Mouse (Mus musculus) liver, embryonic 18 days (tissue): ENCODE results near the gene Gbgt1. TPM values are rescaled to one million over a fixed set of nuclear protein-coding genes. Genes with fewer than 3 reads are reported as not detected.

Experiments used
- polyA plus RNA-seq: library from polyadenylated mRNA; depleted of rRNA; stranded (reverse); fragments of >200 nt; gene quantifications from 2 replicates; pipeline ENCODE4 v1.2.3, GENCODE M21; 2012; rRNA removed

The Gbgt1 gene
- polyA plus RNA-seq = 0.73 and 0.84 TPM in 2 replicates

GRCm38 (mm10) chr2:28496671-28497070 is at the start of gene Gbgt1:
TSS of gene Gbgt1 (plus strand) at chr2:28496891.

GRCm38 (mm10) chr2:28465836-28466518 is 30.7 kb upstream of the Gbgt1 start, which contains the start of gene 1700007K13Rik:
TSS of gene 1700007K13Rik (minus strand) at chr2:28466332.

GRCm38 (mm10) chr2:28467860-28468485 is 28.7 kb upstream of the Gbgt1 start, which contains the start of gene Mrps2:
TSS of gene Mrps2 (plus strand) at chr2:28468066.

GRCm38 (mm10) chr2:28505795-28506194 is 9.1 kb downstream of the Gbgt1 start, which contains the start of gene Gm10134:
TSS of gene Gm10134 (plus strand) at chr2:28506095.

GRCm38 (mm10) chr2:28512798-28513401 is 16.2 kb downstream of the Gbgt1 start, which contains the start of gene Ralgds:
TSS of gene Ralgds (plus strand) at chr2:28513125.

Other genes with a start within 250 kb of the Gbgt1 start
- 0.20 and 0.29 TPM in 2 replicates for gene Ppp1r26, start 50.1 kb upstream of the Gbgt1 start, polyA plus RNA-seq
- gene 1700007K13Rik, start 30.6 kb upstream of the Gbgt1 start, polyA plus RNA-seq = 0.04 and 0.06 TPM in 2 replicates
- 23.6 and 25.0 TPM in 2 replicates for gene Mrps2, start 28.8 kb upstream of the Gbgt1 start, polyA plus RNA-seq
- 0.13 and 0.28 TPM in 2 replicates for gene Gm10134, start 9.2 kb downstream of the Gbgt1 start, polyA plus RNA-seq
- gene Ralgds, start 16.2 kb downstream of the Gbgt1 start, polyA plus RNA-seq = 2.6 TPM in 2 replicates
- gene Cel, start 66.5 kb downstream of the Gbgt1 start, polyA plus RNA-seq = 1.9 TPM in 1 of 2 replicates, not detected in the other
- 7.5 and 7.6 TPM in 2 replicates for gene Gtf3c5, start 86.9 kb downstream of the Gbgt1 start, polyA plus RNA-seq
- gene Gfi1b, start 125.1 kb downstream of the Gbgt1 start, polyA plus RNA-seq = 29.6 and 33.1 TPM in 2 replicates
- gene Tsc1, start 144.3 kb downstream of the Gbgt1 start, polyA plus RNA-seq = 4.6 and 4.7 TPM in 2 replicates
- 1.9 TPM in 2 replicates for gene Spaca9, start 202.8 kb downstream of the Gbgt1 start, polyA plus RNA-seq
- 0.23 and 0.27 TPM in 2 replicates for gene Ak8, start 203.3 kb downstream of the Gbgt1 start, polyA plus RNA-seq